9 mouse cellular contexts compared by ENCODE assay signal in genomic region chr13:20297841-20298240, GRCm38 (mm10).
DNase-seq lines count a peak whose midpoint lies in the region; ATAC-seq and TF ChIP-seq lines count a peak whose summit lies in the region.
"Had no signal": no experiment of that assay in that cellular context is flagged by ENCODE, and none has a peak within 500 bp of the region (broad histone marks: within the 10 kb centered on the region; RNA-seq: fewer than 3 reads in every experiment).

No protein-coding gene starts in this region.

- TF ChIP-seq CTCF in layer of hippocampus, adult 2 months (conservative IDR thresholded peaks at IDR 0.05) = peak; percentile 87

- peak; percentile 51; the same call in 1 of the 2 replicates for ATAC-seq in megakaryocyte, adult 5-6 weeks (ENCODE audit: poor library complexity, severe bottlenecking)

- peak; percentile 49 for DNase-seq in gastrocnemius, adult 18-20 months (ENCODE audit: low spot score)
- DNase-seq in gastrocnemius, postnatal 25 days = no peak
- peak; percentile 24 for DNase-seq in MEL-GATA-1-ER (ENCODE audit: extremely low read depth, low read depth)
- DNase-seq in cerebellum, adult 9-11 months = peak; percentile 39
- peak; percentile 63 to 69 for DNase-seq in frontal cortex, postnatal 36 days (ENCODE audit: low spot score in 2 of 2)
- DNase-seq in layer of hippocampus, adult 2 months (ENCODE audit: low spot score in 2 of 2) = peak; percentile 32 to 77
- DNase-seq in right cerebral cortex, postnatal 14 days = peak; percentile 79

- H3K27ac ChIP-seq in layer of hippocampus, adult 2 months = no peak overlapping the region
- H3K27ac ChIP-seq: limb, embryonic 12.5 days had no signal

- H3K4me3 ChIP-seq in layer of hippocampus, adult 2 months = no peak overlapping the region
- H3K4me3 ChIP-seq: limb, embryonic 12.5 days had no signal
